Mouse (Mus musculus) C2C12 (cell line): ENCODE results near the gene Tmc8.
"Not testable (repeated sequence)": the region's sequence is repeated elsewhere in the genome, so short reads cannot be mapped to it uniquely, and the experiment has no call there.

Source experiments
- CEBPB ChIP-seq: IDR thresholded peaks from one replicate; pipeline ENCODE4 v1.6.1; 2011; ENCODE audit warnings: low read depth, mild to moderate bottlenecking, control low read depth, moderate library complexity
- CTCF ChIP-seq: IDR thresholded peaks from one replicate; pipeline ENCODE4 v1.5.1; 2011; ENCODE audit not compliant: control insufficient read depth, insufficient read depth, insufficient read length
- FOSL1 ChIP-seq: IDR thresholded peaks from one replicate; pipeline ENCODE4 v1.8.0; 2011; ENCODE audit warnings: mild to moderate bottlenecking, low read length; ENCODE audit not compliant: poor library complexity, insufficient read depth, severe bottlenecking
- MAX ChIP-seq: IDR thresholded peaks from one replicate; pipeline ENCODE4 v1.6.1; 2011; ENCODE audit warnings: mild to moderate bottlenecking, control low read depth
- MYOD1 ChIP-seq: IDR thresholded peaks from one replicate; pipeline ENCODE4 v1.6.1; 2011; ENCODE audit warnings: low read depth; ENCODE audit not compliant: control insufficient read depth, insufficient read length
- MYOG ChIP-seq: IDR thresholded peaks from one replicate; pipeline ENCODE4 v1.6.1; 2011; ENCODE audit not compliant: control insufficient read depth, insufficient read length; ENCODE audit errors: extremely low read depth
- USF1 ChIP-seq: IDR thresholded peaks from one replicate; pipeline ENCODE4 v1.6.1; 2011; ENCODE audit warnings: low read depth, mild to moderate bottlenecking, control low read depth, moderate library complexity

DNA sequence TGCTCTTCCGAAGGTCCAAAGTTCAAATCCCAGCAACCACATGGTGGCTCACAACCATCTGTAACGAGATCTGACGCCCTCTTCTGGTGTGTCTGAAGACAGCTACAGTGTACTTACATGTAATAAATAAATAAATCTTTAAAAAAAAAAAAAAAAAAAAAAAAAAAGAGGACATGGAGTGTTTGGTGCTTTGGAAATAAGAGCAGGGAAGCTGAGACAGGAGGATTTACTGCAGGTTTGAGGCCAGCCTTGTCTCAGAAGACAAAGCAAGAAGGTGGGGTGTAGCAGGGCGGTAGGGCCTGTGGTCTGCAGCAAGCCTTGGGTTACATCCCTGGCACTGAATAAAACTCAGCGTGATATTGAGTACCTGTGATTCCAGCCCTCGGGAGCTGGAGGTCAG, 51.6 kb downstream of the Tmc8 start:
- not testable (repeated sequence) for TF ChIP-seq CTCF, MYOD1, MAX, USF1, FOSL1, CEBPB, MYOG
